Mouse (Mus musculus) heart, postnatal 36 days (tissue): ENCODE measurements around the gene Gm16253. TPM values are rescaled to one million over a fixed set of nuclear protein-coding genes. Genes with fewer than 3 reads are reported as not detected.

Experiments used
- DNase-seq, 2 experiments: peaks; one replicate each; pipeline ENCODE4 v3.0.0; 2021 to 2022
- intact Hi-C: fragments of 180-260 bp; cut with DNase I; formaldehyde crosslinking; loops from one replicate; pipeline ENCODE4 v1.15.1; 2025
- total RNA-seq, 2 experiments: library from RNA; stranded (reverse); gene quantifications; 2 replicates each; pipeline ENCODE4 v1.2.3; 2021

Gene Gm16253
- total RNA-seq, 2 experiments from 2014 or later: 0.89 to 2.8 TPM

DNA sequence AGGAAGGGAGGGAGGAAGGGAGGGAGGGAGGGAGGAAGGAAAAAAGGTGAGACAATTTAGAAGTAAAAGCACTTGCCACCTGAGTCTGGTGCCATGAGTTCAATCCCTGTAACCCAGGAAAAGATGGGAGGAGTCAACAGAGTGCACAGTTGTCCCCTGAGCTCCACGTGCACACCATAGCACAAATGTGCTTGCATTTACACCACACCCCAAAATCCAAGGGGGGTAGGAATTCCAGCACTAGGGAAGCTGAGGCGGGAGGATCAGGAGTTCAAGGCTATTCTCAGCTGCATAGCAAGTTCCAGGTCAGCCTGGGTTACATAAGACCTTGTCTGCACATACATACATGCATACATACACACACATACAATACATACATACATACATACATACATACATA lies 5.4 kb upstream of the Gm16253 start:
- intact Hi-C loops: no loop called here
- peak; percentile 11 to 33 for DNase-seq

- DNase-seq: peak; percentile 65 to 75
- intact Hi-C loops: no loop called here
Measured at GRCm38 (mm10) chr3:96571896-96572698, 4.7 kb upstream of the Gm16253 start.

DNA sequence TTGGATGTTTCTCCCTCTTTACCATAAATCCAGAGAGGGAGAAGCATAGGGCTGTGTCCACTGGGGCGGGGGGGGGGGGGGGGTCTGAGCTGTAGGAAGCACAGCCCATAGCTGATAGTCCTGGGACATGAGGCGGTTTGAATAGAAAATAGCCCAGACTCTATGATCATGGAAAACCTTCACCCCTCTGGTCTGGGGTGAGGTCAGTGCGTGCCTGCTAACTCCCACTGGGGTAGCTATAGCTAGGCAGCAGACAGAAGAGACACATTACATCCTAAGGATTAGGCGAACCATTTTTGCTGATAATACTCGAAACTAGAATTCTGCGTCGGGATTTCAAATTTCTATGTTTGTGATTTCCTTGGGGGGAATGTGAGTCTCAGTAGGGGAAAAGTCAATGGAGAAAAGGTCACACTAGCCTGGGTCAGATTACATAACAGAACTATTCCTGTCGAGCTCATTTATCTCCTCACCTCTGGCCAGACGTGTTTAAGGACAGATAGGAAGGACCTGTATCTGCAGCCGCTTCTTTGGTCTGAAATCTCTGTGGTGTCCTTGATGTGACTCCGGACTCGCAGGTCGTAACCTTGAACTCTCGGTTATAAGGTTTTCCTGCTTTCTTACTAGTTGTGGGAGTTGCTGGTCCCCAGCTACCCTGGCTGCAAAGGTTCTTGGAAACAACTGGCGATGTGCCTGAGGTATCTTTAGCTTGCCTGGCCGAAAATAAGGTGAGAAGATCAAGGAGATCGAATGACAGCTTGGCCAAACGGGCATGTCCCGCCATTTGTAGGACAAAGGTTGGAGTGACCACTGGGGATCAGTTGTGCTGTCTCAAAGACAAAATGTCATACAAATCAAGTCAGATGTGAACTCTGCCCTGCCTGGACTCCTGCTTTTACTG lies 2.9 kb upstream of the Gm16253 start:
- peak; percentile 32 to 63 for DNase-seq
- intact Hi-C loops: no loop called here

DNA sequence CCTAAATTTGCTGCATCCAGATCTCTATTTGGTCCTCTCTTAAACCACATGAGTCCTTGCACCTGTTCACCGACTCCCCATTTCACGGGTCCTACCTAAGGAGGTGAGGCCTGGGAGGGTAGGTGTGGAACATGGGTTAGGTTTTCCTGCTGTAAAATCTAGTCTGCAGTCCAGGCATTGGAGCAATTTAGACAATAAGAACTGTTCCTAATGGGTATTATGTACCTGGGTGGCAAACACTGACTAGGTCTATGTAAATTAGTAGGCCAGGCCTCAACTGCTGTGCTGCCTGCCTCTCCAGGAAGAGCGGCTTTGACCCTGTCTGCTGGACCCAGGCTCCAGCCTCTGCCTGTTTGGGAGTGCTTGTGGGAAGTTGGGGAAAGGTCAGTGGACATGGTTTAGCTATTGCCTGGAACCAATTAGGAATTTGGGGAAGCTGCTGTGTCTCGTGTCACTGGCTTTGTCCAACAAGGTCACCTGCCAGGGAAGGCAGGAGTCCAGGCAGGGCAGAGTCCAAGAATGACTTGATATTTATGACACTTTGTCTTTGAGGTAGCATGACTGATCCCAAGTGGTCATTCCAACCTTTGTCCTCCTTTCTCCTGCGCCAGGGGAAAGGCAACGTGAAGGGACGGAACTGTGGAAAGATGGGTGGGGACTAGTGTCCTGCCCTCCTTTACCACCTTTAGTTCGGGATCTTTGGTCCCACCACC lies 1.4 kb upstream of the Gm16253 start:
- peak; percentile 80 to 84 for DNase-seq
- intact Hi-C loops: no loop called here

DNA sequence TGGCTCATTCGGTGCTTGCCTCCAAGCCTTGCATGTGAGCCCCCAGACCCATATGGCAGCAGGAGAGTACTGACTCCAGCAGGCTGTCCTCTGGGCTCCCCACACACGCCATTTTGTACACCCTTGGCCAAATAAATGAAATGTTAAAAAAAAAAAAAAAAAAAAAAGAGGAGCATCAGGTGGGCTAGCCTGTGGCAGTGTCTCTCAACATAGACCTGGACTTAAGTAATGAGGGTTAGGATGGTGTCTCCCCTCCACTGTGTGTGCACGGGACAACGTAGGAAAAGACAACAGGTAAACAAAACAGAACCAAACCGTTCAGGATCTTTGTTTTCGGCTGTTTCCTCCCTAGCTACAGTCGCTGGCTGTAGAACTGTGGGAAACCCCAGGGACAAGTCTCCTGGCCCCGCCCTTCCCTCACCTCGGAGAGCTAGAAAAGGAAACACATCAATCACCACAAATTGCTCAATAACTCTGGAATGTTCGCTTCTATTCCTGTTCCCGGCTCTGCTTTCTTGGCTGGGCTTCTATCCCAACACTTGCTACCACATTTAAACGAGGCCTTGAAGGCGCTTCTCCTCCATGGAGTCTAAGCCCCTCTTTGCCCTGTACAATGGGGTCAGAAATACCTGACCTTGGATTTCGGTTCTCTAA lies 652 bp upstream of the Gm16253 start:
- peak in 1 of 2 experiments; percentile 75 for DNase-seq
- intact Hi-C loops: loop anchor here (1.0 kb wide), 2 partner anchors 12 to 19 kb away; partner anchors contain the start of gene Txnip

DNA sequence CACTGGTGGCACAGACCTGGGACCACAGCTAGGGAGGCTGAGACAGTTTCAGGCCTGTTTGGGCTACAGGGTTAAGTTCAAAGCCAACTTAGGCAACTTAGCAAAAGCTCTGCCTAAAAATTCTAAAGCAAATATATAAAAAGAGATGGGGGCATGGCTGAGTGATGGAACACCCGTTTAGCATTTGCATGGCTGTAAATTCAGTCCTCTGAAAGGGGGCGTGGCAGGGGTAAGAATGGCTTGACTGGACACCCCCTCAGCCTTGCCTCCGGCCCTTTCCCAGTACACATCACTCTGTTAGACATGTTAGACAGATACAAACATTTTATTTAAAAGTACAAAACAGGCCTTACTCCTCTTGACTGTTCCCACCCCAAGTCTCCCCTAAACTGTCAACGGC lies 782 bp downstream of the Gm16253 start:
- intact Hi-C loops: no loop called here
- DNase-seq: peak; percentile 16 to 42

- intact Hi-C loops: no loop called here
- peak in 1 of 2 experiments; percentile 20 for DNase-seq
Measured at GRCm38 (mm10) chr3:96578561-96579238, 1.9 kb downstream of the Gm16253 start.

GRCm38 (mm10) chr3:96579239-96579750 lies 2.5 kb downstream of the Gm16253 start:
- intact Hi-C loops: no loop called here

DNA sequence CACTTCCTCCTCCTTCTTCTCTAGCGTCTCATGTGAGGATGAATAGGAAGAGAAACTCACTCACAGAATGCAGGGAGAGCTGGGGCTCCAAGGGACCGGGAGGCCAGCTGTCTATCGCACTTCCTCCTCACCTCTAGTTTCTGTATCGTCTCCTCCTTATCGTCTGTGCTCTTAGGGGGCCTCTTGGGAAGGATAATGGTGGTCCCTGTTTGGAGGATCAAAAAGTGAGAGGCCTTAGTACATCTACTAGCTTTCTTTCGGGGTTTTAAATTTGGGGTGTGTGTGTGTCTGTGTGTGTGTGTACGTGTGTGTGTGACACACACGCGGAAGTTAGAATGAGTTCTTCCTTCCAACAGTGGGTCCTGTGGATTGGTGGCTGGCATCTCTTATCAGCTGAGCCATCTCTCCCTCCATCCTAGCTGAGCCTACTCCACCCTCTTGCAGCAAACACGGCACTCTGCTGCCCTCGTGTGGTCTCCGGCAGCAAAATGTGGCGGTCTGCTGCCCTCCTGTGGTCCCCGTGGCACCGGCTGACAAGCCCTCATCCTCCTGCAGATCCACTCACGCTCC lies 3.2 kb downstream of the Gm16253 start:
- peak; percentile 92 to 94 for DNase-seq
- intact Hi-C loops: loop anchor here (1.0 kb wide), 3 partner anchors 29 to 77 kb away; no protein-coding TSS in a partner anchor

More at GRCm38 (mm10) chr3:96579239-96579750, 2.5 kb downstream of the Gm16253 start:
- DNase-seq: peak in 1 of 2 experiments; percentile 13

DNA sequence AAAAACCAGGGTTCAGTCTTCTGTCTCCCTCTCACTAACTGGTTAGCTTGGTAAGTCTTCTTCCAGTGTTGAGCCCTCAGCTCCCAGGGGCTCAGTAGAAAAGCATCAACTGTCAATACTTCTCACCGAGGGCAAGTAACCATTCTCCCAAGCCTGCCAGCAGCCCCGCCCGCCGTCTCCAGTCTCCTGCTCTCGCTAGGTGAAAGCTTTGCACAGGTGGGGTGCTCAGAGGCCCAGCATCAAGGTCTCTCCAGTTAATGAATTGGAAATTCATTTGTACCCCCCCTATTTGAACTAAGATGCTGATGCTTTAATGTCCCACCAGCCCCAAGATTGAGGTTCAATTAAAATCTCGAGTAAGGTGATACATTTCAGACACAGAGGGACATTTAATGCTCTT lies 4.4 kb downstream of the Gm16253 start:
- no peak for DNase-seq
- intact Hi-C loops: no loop called here

- no peak for DNase-seq
- intact Hi-C loops: no loop called here
Measured at GRCm38 (mm10) chr3:96581771-96582515, 5.2 kb downstream of the Gm16253 start.

GRCm38 (mm10) chr3:96583386-96583785 lies 6.6 kb downstream of the Gm16253 start:
- intact Hi-C loops: no loop called here
- no peak for DNase-seq

DNA sequence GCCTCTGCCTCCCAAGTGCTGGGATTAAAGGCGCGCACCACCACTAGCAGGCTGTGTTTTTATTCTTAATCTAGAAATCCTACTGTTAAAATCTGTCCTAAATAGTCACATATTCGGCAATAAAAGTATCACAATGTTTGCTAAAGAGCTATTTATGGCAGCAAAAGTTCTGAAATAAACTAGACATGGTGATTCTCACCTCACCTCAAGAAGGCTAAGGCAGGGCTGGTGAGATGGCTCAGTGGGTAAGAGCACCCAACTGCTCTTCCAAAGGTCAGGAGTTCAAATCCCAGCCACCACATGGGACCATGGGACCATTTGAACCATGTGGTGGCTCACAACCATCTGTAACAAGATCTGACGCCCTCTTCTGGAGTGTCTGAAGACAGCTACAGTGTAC lies 13.9 kb downstream of the Gm16253 start:
- intact Hi-C loops: no loop called here
- DNase-seq: no peak

DNA sequence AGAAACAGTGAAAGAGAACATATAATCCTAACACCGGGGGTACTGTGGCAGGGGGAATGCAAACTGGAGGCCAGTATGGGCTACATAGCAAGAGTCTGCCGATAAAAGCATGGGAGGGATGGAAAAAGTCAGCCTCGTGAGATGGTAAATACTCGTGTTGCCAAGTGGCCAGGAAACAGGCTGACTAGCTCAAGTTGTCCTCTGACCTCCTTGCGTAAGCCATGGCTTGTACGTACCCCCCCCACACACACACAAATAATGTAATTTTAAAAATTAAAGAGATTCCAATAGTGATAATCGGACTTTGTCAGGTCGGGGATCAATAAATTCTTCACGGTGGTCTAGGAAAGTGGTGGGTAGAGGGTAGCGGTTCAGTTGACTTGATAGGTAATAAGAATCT lies 16.6 kb downstream of the Gm16253 start:
- peak in 1 of 2 experiments; percentile 49 for DNase-seq
- intact Hi-C loops: no loop called here

GRCm38 (mm10) chr3:96593790-96594560 lies 17.2 kb downstream of the Gm16253 start, which contains the start of gene Polr3gl:
Polr3gl (minus strand) TSS chr3:96594181.
- intact Hi-C loops: no loop called here
- DNase-seq: peak; percentile 93 to 96

GRCm38 (mm10) chr3:96594851-96595250 lies 18.1 kb downstream of the Gm16253 start:
- intact Hi-C loops: no loop called here
- DNase-seq: no peak

GRCm38 (mm10) chr3:96595661-96596060 lies 18.9 kb downstream of the Gm16253 start:
- DNase-seq: no peak
- intact Hi-C loops: no loop called here
